In genomic region chr4:154051401-154051800, GRCm38 (mm10) we compare ENCODE assay signal across 30 mouse cellular contexts. TPM values are rescaled to one million over a fixed set of nuclear protein-coding genes. Genes with fewer than 3 reads are reported as not detected.
"Had no signal": no experiment of that assay in that cellular context is flagged by ENCODE, and none has a peak within 500 bp of the region (broad histone marks: within the 10 kb centered on the region; RNA-seq: fewer than 3 reads in every experiment).

No protein-coding gene starts in this region.

- H3K4me2 ChIP-seq: limb, embryonic 13.5 days; liver, embryonic 12.5 days; liver, embryonic 15.5 days; lung, embryonic 15.5 days; midbrain, embryonic 11.5 days; neural tube, embryonic 12.5 days; neural tube, embryonic 15.5 days; stomach, embryonic 15.5 days had no signal

- H3K4me3 ChIP-seq: layer of hippocampus, adult 2 months; limb, embryonic 10.5 days; limb, embryonic 13.5 days; liver, embryonic 12.5 days; liver, embryonic 15.5 days; lung, embryonic 15.5 days; megakaryocyte, embryonic 14.5 days; neural tube, embryonic 12.5 days; neural tube, embryonic 15.5 days; stomach, embryonic 15.5 days had no signal

- ATAC-seq: liver, embryonic 12.5 days had no signal

- H3K9me3 ChIP-seq: limb, embryonic 10.5 days; limb, embryonic 13.5 days; liver, embryonic 12.5 days; liver, embryonic 15.5 days; lung, embryonic 15.5 days; megakaryocyte, embryonic 14.5 days; neural tube, embryonic 12.5 days; neural tube, embryonic 15.5 days; stomach, embryonic 15.5 days had no signal

- H3K9ac ChIP-seq: limb, embryonic 13.5 days; liver, embryonic 12.5 days; liver, embryonic 15.5 days; lung, embryonic 15.5 days; neural tube, embryonic 12.5 days; neural tube, embryonic 15.5 days; stomach, embryonic 15.5 days had no signal

- H3K27ac ChIP-seq: kidney, postnatal 0 days; layer of hippocampus, adult 2 months; limb, embryonic 10.5 days; limb, embryonic 13.5 days; liver, embryonic 12.5 days; liver, embryonic 15.5 days; lung, embryonic 15.5 days; neural tube, embryonic 12.5 days; neural tube, embryonic 15.5 days; stomach, embryonic 15.5 days had no signal

- DNase-seq: kidney, adult 2 months; kidney, postnatal 25 days; layer of hippocampus, adult 9-11 months; liver; lung, adult 18-20 months; lung, postnatal 10 days; lung, postnatal 36 days; midbrain, embryonic 14.5 days; right cerebral cortex, postnatal 14 days; spleen, adult 18-20 months; thymus, adult 18-20 months; thymus, postnatal 36 days had no signal

- H3K4me1 ChIP-seq: limb, embryonic 10.5 days; liver, embryonic 12.5 days; liver, embryonic 15.5 days; lung, embryonic 15.5 days; megakaryocyte, embryonic 14.5 days; neural tube, embryonic 12.5 days; neural tube, embryonic 15.5 days; stomach, embryonic 15.5 days had no signal

- H3K36me3 ChIP-seq: limb, embryonic 10.5 days; limb, embryonic 13.5 days; liver, embryonic 12.5 days; liver, embryonic 15.5 days; lung, embryonic 15.5 days; neural tube, embryonic 12.5 days; neural tube, embryonic 15.5 days; stomach, embryonic 15.5 days had no signal

- H3K27me3 ChIP-seq: limb, embryonic 13.5 days; lung, embryonic 15.5 days; neural tube, embryonic 12.5 days; neural tube, embryonic 15.5 days; stomach, embryonic 15.5 days had no signal

RNA-seq across cellular contexts. Expression of gene Ccdc27, which starts 8.9 kb away (rescaled TPM):
- total RNA-seq: left cerebral cortex, adult 18-20 months; left cerebral cortex, postnatal 25 days; midbrain, postnatal 0 days had no signal
- polyA plus RNA-seq: kidney, adult 2 months; kidney, embryonic 14.5 days; large intestine, adult 2 months; limb, embryonic 10.5 days; limb, embryonic 13.5 days; lung, embryonic 15.5 days; midbrain, embryonic 11.5 days; midbrain, embryonic 14.5 days; midbrain, postnatal 0 days; neural tube, embryonic 12.5 days; neural tube, embryonic 15.5 days; urinary bladder, adult 2 months had no signal
